Mouse (Mus musculus) gonadal fat pad, adult 2 months (tissue): Measurements from ENCODE around the gene Gck. TPM values are rescaled to one million over a fixed set of nuclear protein-coding genes. Genes with fewer than 3 reads are reported as not detected.

ENCODE experiments used
- DNase-seq: peaks from one replicate; pipeline ENCODE4 v3.0.0-alpha.2; 2012; ENCODE audit warnings: low read depth
- polyA plus RNA-seq: library from polyadenylated mRNA; depleted of rRNA; stranded (reverse); fragments of >200 nt; gene quantifications from 2 replicates; pipeline ENCODE4 v1.2.3, GENCODE M21; 2012; rRNA removed

The Gck gene
- polyA plus RNA-seq, 1 experiment, result 2.1 TPM

DNA sequence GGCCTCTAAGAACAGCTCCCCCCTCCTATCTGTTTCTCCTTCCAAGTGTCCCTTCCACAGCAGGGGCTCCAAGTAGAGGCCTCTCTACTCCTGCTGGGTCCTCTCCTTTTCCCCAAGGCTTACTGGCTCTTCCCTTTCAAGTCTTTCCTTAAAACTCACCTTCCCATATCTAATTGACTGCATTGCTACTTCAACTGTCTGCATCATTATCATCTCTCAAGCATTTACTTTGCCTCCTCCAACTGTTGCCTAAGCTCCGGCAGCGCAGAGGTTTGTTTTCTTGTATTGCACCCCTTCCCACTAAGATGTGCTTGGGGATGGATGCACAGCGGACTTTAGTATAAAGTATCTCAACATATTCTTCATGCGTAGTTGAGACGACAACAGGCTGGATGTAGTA is 72.5 kb downstream of the Gck start:
- DNase-seq, result no peak

- no peak for DNase-seq
Observed at GRCm38 (mm10) chr11:5873192-5873591, 76.7 kb downstream of the Gck start.

DNA sequence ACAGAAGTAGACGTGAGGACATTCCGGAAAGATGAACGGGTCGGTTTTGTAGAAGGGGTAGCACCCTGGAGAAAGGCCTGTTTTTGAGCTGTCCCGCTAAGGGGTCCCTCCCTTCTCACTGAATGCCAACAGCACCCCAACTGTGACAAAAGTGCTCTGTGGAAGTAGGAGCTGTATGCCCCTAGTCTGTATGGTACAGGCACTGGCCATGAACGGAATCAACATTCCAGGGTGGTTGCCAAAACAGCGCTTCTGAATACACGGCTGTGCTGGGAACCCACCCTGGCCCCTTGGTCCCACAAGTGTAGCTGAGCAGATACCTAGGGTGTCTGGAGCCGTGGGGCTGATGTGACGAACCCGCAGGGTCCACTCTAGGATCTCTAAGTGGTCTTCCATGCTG is 77.2 kb downstream of the Gck start:
- no peak for DNase-seq

DNA sequence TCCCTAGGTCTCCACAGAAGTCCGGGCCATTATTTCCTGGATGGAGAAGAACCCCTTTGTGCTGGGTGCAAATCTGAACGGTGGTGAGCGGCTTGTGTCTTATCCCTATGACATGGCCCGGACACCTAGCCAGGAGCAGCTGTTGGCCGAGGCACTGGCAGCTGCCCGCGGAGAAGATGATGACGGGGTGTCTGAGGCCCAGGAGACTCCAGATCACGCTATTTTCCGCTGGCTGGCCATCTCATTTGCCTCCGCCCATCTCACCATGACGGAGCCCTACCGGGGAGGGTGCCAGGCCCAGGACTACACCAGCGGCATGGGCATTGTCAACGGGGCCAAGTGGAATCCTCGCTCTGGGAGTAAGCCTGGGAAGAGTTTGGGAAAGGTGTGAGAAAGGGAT is 79.8 kb downstream of the Gck start:
- DNase-seq, result no peak

DNA sequence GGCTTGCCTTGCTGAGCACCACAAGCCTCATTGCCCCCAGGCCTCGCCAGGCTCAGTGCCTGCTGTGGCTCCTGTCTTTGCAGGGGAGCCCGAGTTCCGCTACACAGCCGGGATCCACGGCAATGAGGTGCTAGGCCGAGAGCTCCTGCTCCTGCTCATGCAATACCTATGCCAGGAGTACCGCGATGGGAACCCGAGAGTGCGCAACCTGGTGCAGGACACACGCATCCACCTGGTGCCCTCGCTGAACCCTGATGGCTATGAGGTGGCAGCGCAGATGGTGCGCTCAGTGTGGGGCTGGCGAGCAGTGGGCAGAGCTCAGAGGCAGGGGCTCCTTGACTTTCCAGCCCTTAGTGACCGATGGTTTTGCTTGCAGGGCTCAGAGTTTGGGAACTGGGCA is 80.5 kb downstream of the Gck start:
- DNase-seq, result no peak

- no peak for DNase-seq
Observed at GRCm38 (mm10) chr11:5868324-5868723, 81.6 kb downstream of the Gck start.

DNA sequence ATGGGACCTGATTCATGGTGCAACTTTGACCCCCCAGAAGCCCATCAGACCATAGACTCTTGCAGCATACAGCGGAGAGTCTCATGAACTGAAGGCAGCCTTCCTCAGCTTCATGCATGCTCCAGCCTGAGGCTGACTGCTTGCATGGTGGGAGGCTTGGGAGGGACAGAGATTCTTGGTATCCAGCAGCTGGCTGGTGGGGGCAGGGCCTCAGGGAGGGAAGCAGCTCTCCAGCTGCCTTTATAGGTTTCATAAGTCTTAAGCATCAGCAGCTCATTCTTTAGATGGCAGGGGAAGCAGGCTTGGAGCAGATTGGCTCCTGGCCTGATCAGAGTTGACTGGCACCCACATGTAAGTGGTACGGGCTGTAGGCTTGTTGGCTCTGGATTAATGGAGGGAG is 82.7 kb downstream of the Gck start:
- DNase-seq, result no peak

DNA sequence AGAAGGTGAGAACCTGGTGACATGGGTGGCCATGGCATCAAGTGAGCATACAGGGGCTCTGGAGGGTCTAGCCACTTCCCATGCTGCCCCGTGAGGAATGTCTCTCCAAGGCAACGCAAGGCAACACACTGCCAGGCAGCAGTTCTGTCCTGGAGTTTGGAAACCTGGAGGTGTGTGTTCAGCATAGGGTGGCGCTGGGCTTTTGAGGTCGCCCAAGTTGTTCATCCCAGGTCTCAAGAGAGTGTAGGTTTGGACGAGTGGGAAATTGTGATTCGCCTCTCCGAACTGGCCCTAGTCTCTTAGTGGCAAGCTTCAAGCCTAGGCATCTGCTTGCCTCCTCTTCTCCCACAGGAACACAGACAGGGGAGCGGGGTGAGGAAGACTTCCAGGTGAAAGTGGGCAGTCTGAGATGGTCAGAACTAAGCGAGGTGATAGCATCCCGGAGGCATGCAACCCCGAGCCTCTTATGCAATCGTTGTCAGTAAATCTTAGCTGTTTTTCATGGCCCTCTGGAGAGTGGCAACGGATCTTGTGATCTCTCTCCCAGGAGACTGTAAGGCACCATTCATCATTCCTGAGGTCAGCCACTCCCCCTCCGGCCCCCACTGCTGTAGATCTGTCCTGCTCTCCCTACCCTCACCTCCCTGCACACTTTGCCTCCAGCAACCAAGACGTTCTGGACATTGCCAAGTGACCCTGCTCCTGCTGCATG is 87.3 kb downstream of the Gck start:
- DNase-seq, result no peak

GRCm38 (mm10) chr11:5861678-5862393 is 88.0 kb downstream of the Gck start, which contains the start of gene Aebp1:
Gene Aebp1, plus strand, starts transcription at chr11:5861947.
- no peak for DNase-seq

- no peak for DNase-seq
Observed at GRCm38 (mm10) chr11:5860639-5861038, 89.2 kb downstream of the Gck start.

DNA sequence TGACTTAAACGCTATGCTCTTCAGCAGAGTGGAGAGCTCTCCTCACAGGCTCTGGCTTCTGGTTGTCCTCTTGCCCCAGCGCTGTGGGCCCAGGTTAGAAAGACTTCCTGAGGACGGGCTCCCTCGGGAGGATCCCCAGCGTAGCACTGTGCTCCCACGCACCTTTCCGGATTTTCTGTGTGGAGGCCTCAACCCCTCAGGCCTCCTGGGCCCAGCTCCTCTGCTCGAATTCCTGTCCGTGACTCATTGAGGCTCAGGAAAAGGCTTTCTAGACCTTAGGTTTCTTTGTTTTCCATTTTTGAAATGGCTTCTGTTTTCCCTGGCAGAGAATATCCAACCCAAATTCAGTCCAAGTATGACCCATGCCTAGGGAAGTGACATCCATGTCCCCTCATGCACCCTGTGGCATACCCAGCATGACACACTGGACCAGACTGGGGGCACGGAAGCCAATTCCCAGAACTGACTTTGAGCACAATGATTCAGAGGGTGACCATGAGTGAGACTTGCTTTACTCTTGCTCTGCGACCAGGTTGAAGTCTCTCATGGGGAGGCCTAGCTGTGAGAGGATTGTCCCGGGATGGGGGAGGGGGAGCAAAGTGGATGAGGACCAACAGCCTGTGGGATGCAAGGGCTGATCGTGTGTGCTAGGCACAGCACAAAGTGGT is 89.9 kb downstream of the Gck start:
- DNase-seq, result no peak

DNA sequence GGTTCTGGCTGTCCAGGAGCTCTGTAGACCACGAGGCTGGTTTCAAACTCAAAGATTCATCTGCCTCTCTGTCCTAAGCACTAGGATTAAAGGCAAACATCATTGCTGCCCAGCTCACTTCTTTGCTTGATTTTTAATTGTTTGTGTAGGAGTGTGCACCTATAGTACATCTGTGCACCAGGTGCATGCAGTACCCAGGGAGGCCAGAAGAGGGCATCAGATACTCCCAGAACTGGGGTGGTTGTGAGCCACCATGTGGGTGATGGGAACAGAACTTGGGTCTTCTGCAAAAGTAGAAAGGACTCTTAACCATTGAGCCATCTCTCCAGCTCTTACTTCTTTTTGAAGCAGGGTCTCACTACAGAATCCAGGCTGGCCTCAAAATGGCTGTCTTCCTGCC is 91.2 kb downstream of the Gck start:
- no peak for DNase-seq

GRCm38 (mm10) chr11:5856479-5857130 is 93.3 kb downstream of the Gck start:
- DNase-seq, result no peak

GRCm38 (mm10) chr11:5855902-5856301 is 94.0 kb downstream of the Gck start:
- DNase-seq, result no peak

DNA sequence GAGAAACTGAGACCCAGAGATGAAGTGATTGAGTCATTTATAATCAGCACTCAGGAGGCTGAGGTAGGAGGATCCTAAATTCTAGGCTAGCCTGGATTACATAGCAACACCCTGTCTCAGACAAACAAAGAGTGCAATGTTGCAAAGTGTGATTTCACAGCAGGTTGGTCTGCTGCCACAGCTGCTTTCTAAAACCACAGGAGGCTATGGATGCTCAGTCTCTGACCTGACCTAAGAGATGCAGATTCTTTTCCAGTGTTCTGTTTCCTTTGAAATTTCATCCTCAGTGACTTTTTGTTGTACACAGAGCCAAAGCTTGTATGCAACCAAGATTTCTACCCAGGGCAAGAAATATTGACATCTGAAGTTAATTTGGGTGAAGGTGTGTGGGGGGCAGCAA is 94.4 kb downstream of the Gck start:
- DNase-seq, result no peak

DNA sequence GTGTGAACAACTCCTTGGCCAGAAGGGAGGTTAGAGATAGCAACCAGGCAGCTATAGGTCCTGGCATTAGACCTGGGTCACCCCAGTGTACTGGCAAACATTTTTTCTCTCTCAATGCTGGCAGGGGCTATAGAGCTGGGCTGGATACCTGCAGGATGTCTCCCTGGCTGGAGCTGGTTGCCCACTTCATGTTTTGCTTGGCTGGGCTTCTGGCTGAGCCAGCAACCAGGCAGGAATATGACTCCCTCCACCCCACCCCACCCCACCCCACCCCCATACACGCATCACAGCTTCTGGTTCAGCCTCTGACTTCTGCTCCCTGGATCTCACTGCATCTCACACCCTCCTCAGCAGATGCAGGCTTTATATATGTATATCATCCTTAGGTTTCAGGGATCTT is 97.6 kb downstream of the Gck start:
- no peak for DNase-seq

DNA sequence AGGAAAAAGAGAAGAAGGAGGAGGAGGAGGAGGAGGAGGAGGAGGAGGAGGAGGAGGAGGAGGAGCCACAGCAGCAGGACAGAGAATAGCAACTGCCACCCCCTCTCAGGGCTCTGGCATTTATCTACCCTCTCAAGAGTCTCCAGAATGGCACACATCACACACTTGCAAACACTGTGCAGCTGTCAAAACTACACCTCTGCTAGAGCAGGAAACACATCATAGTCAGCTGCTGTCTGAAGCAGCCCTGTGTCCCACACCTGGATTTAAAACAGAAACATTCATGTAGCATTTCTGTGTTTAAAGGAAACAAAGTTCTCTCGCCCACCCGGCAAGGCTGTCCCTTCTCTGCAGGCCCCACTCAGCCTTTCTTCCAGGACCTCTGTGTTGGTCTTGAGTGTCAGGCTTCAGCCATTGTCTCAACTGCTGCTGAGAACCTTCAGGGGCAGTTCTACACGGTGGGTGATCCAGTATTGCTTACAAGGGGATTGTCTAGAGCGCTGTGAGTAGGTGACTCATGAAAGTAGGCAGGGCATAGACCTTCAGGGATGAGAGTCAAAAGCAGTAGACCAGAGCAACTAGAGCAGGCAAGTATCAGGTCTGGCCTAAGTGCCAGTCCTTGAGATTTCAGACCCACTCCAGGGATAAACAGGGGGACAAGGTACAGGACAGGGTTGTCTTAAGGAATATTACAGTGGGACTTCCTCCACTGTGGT is 98.7 kb downstream of the Gck start:
- DNase-seq, result no peak

Other genes with a start within 250 kb of the Gck start
- 101 and 114 TPM in 2 replicates for gene Mrps24, start 234.4 kb downstream of the Gck start, polyA plus RNA-seq
- 22.0 and 22.4 TPM in 2 replicates for gene Urgcp, start 187.7 kb downstream of the Gck start, polyA plus RNA-seq
- 53.0 and 63.6 TPM in 2 replicates for gene Dbnl, start 161.6 kb downstream of the Gck start, polyA plus RNA-seq
- 8.0 and 11.2 TPM in 2 replicates for gene Pgam2, start 146.3 kb downstream of the Gck start, polyA plus RNA-seq
- gene Polm, start 112.1 kb downstream of the Gck start, polyA plus RNA-seq, result 21.6 and 22.7 TPM in 2 replicates
- 73.9 and 92.9 TPM in 2 replicates for gene Aebp1, start 88.1 kb downstream of the Gck start, polyA plus RNA-seq
- gene Pold2, start 71.8 kb downstream of the Gck start, polyA plus RNA-seq, result 96.7 and 101 TPM in 2 replicates
- gene Myl7, start 51.3 kb downstream of the Gck start, polyA plus RNA-seq, result 0.61 and 0.92 TPM in 2 replicates
- 76.3 and 87.6 TPM in 2 replicates for gene Ykt6, start 5.6 kb upstream of the Gck start, polyA plus RNA-seq
- gene Camk2b, start 116.3 kb upstream of the Gck start, polyA plus RNA-seq, result 1.2 and 68.6 TPM in 2 replicates
- 0.16 and 0.19 TPM in 2 replicates for gene A730071L15Rik, start 249.9 kb upstream of the Gck start, polyA plus RNA-seq